Mouse (Mus musculus) kidney, adult 9 months (tissue): Measurements from ENCODE around the gene Col16a1.

ENCODE experiments used
- DNase-seq: peaks from one replicate; pipeline ENCODE4 v3.0.0; 2022

The Col16a1 gene

DNA sequence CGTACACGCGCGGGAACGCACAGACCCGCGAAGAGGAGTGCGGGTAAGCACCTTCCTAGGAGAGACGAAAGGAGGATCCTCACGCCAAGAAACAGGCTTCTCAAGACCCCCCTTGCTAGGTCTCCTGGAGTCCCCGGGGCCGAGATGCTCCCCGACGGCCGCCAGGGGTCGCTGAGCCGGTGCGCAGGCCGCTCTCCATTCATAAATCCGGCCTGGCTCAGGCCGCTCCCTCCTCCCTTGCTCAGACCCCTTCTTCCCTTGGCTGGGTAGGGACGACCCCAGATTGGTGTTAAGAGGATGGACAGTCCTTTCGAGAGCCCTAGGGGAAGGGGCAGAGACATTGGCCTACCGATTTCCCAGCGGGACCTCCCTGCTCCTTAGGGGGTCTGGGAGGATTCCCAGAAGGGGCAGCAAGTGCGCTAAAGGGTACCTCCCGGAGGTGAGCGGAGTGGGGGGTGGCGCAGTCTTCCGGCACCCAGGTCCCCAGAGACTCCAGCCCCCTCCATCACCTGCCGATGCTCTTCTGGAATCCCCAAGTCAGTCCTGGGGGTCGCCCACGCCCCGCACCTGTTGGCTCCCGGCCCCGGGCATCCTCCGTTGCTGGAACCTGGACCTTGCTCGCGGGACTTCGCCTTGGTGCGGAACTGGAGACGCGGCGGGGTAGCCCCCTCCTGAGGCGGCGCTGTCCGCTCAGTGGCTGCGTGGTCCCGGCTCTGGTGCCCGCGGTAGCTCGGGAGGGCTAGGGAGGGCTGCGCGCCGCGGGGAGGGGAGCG lies 91.0 kb downstream of the Col16a1 start:
- peak; percentile 67 for DNase-seq

DNA sequence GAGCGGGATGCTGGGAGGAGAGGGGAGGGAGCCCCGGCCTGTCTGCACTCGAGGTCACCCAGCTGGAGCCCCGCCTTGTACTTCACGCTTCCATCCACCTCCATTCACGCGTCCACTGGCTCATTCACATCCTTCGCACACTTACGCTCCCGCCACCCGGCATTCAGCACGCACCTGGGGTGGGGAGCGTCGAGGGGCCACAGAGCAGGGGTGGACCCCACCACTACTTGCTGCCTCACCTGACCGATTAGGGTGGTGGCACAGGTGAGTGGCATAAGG lies 91.5 kb downstream of the Col16a1 start, which contains the start of gene Hcrtr1:
Gene Hcrtr1 (minus strand): TSS at position 146 of the 279 bp plus-strand sequence.
- DNase-seq = no peak

DNA sequence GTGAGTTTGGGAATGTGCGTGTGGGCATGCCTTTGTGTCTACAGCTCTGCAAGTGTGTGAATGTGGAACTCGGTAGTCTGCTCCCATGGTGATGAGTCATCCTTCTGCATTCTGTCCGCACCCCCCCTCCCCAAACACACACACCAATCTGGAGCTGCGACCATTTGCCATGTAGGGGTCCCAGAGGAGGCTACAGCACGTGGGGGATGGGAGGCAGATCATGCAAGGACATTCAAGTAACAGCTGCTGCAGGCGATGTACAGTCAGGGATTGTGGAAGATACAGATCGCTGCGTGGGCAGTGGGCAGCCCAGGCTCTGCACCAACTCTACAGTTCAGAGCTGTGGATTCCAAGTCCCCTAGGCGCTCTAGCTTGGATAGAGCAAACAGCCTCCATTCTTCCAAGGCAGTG lies 93.4 kb downstream of the Col16a1 start:
- no peak for DNase-seq

DNA sequence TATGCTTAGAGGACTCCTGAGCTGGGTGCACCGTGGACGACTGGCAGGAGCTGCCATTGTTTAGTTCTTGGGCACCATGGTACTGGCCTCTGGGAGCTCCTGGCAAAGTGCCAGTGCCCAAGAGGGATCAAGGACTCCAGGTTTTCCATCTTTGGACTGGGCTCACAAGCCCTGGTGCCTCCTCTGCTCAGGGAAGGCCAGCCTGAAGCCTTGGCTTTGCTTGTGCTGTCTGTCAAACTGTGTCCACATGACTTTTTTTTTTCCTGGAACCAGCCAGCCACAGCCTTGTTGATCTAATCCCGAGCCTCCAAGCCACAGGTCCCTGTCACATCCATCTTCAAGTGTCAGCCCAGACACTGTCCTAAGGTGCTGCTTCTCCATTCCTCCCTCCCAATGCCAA lies 94.1 kb downstream of the Col16a1 start:
- DNase-seq = no peak

DNA sequence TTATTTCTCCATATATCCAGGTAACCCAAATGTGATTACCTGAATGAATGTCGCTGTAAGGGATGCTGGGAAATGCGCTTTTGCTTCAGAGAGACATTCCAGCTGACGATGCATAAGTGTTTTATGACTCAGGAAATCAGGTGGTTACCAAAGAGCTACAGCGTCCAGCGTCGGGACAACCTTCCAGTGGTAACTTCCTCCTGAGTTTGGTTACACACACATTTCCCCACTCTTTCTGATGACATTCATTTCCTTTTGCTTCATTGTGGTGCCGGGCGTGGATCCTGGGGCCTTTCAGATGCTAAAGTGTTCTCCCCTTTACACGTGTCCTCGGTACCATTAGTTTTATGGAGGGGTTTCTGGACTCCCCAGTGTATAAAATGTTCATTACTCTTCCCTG lies 100.8 kb downstream of the Col16a1 start:
- DNase-seq = no peak
